Mouse (Mus musculus): ENCODE measurements at regions not wholly inside any gene's neighbourhood (a gene's known extent, or its start where the extent isn't known, plus 50 kb on each side); places are given as distances from the start of the nearest gene placed in this dataset.

- DNase-seq (ENCODE audit: low read depth in 1 of 2, low spot score in 2 of 2): no peak
Observed at GRCm38 (mm10) chr7:83020584-83020983, 153.5 kb downstream of the Mex3b start.

GRCm38 (mm10) chr7:83023990-83024389 is 156.9 kb downstream of the Mex3b start:
- no peak for DNase-seq (ENCODE audit: low read depth in 1 of 2, low spot score in 2 of 2)

- DNase-seq (ENCODE audit: low read depth in 1 of 2, low spot score in 2 of 2): no peak
Observed at GRCm38 (mm10) chr7:83031101-83031500, 164.0 kb downstream of the Mex3b start.

GRCm38 (mm10) chr7:83032025-83032424 is 164.9 kb downstream of the Mex3b start:
- DNase-seq (ENCODE audit: low read depth in 1 of 2, low spot score in 2 of 2): no peak

- no peak for DNase-seq (ENCODE audit: low read depth in 1 of 2, low spot score in 2 of 2)
Observed at GRCm38 (mm10) chr7:83032924-83033323, 165.8 kb downstream of the Mex3b start.

- DNase-seq (ENCODE audit: low read depth in 1 of 2, low spot score in 2 of 2): no peak
Observed at GRCm38 (mm10) chr7:83035190-83035589, 168.1 kb downstream of the Mex3b start.

GRCm38 (mm10) chr7:83036397-83036796 is 169.3 kb downstream of the Mex3b start:
- DNase-seq (ENCODE audit: low read depth in 1 of 2, low spot score in 2 of 2): no peak

- no peak for DNase-seq (ENCODE audit: low read depth in 1 of 2, low spot score in 2 of 2)
Observed at GRCm38 (mm10) chr7:83037100-83037499, 170.0 kb downstream of the Mex3b start.

- DNase-seq (ENCODE audit: low read depth in 1 of 2, low spot score in 2 of 2): no peak
Observed at GRCm38 (mm10) chr7:83037714-83038113, 170.6 kb downstream of the Mex3b start.

GRCm38 (mm10) chr7:83043746-83044145 is 176.6 kb downstream of the Mex3b start:
- DNase-seq (ENCODE audit: low read depth in 1 of 2, low spot score in 2 of 2): no peak

GRCm38 (mm10) chr7:83045266-83045665 is 178.1 kb downstream of the Mex3b start:
- no peak for DNase-seq (ENCODE audit: low read depth in 1 of 2, low spot score in 2 of 2)

GRCm38 (mm10) chr7:83050011-83050410 is 182.9 kb downstream of the Mex3b start:
- DNase-seq (ENCODE audit: low read depth in 1 of 2, low spot score in 2 of 2): no peak

GRCm38 (mm10) chr7:83050833-83051497 is 183.8 kb downstream of the Mex3b start:
- DNase-seq (ENCODE audit: low read depth in 1 of 2, low spot score in 2 of 2): no peak

GRCm38 (mm10) chr7:83056101-83056935 is 189.2 kb downstream of the Mex3b start:
- no peak for DNase-seq (ENCODE audit: low read depth in 1 of 2, low spot score in 2 of 2)

GRCm38 (mm10) chr7:83060318-83060717 is 193.2 kb downstream of the Mex3b start:
- no peak for DNase-seq (ENCODE audit: low read depth in 1 of 2, low spot score in 2 of 2)

GRCm38 (mm10) chr7:83060733-83061132 is 193.6 kb downstream of the Mex3b start:
- DNase-seq (ENCODE audit: low read depth in 1 of 2, low spot score in 2 of 2): no peak

- no peak for DNase-seq (ENCODE audit: low read depth in 1 of 2, low spot score in 2 of 2)
Observed at GRCm38 (mm10) chr7:83061197-83061893, 194.2 kb downstream of the Mex3b start.

GRCm38 (mm10) chr7:83061894-83062477 is 194.9 kb downstream of the Mex3b start:
- no peak for DNase-seq (ENCODE audit: low read depth in 1 of 2, low spot score in 2 of 2)

- no peak for DNase-seq (ENCODE audit: low read depth in 1 of 2, low spot score in 2 of 2)
Observed at GRCm38 (mm10) chr7:83063559-83063958, 196.4 kb downstream of the Mex3b start.

GRCm38 (mm10) chr7:83065341-83065740 is 198.2 kb downstream of the Mex3b start:
- no peak for DNase-seq (ENCODE audit: low read depth in 1 of 2, low spot score in 2 of 2)

GRCm38 (mm10) chr7:83074399-83074970 is 207.4 kb downstream of the Mex3b start:
- no peak for DNase-seq (ENCODE audit: low read depth in 1 of 2, low spot score in 2 of 2)
